ENCODE assay signal across 31 mouse cellular contexts in genomic region chr2:71462553-71462952, GRCm38 (mm10). TPM values are rescaled to one million over a fixed set of nuclear protein-coding genes. Genes with fewer than 3 reads are reported as not detected.
DNase-seq lines count a peak whose midpoint lies in the region; ATAC-seq and TF ChIP-seq lines count a peak whose summit lies in the region.
"Had no signal": no experiment of that assay in that cellular context is flagged by ENCODE, and none has a peak within 500 bp of the region (broad histone marks: within the 10 kb centered on the region; RNA-seq: fewer than 3 reads in every experiment).

No protein-coding gene starts in this region.

- TF ChIP-seq CTCF in MEL (IDR thresholded peaks at IDR 0.05 in 2 of 3, conservative IDR thresholded peaks at IDR 0.05 in 1 of 3; ENCODE audit: control insufficient read depth in 1 of 3, insufficient read depth in 1 of 3, low read depth in 2 of 3, low read length in 3 of 3, poor library complexity in 1 of 3, severe bottlenecking in 1 of 3) = no peak

- no peaks in the 10 kb centered on the region for H3K27me3 ChIP-seq in MEL (ENCODE audit: control insufficient read depth in 1 of 2, insufficient read depth in 2 of 2, low read length in 2 of 2)
- H3K27me3 ChIP-seq in liver, embryonic 11.5 days (replicated peaks; ENCODE audit: control insufficient read depth, insufficient read depth, low read length) = no peaks in the 10 kb centered on the region
- H3K27me3 ChIP-seq in liver, embryonic 16.5 days (ENCODE audit: control insufficient read depth, insufficient read depth, low read depth, low read length) = no peaks in the 10 kb centered on the region
- H3K27me3 ChIP-seq: embryonic facial prominence, embryonic 12.5 days; forebrain, embryonic 13.5 days; heart, embryonic 15.5 days; hindbrain, embryonic 15.5 days; limb, embryonic 13.5 days; midbrain, embryonic 15.5 days; neural tube, embryonic 15.5 days; stomach, embryonic 15.5 days had no signal

- H3K4me1 ChIP-seq in MEL (ENCODE audit: control insufficient read depth in 1 of 2, insufficient read depth in 2 of 2, low read length in 2 of 2) = peaks cover 29 to 32% of the 10 kb centered on the region in 2 experiments
- H3K4me1 ChIP-seq in liver, embryonic 11.5 days (replicated peaks; ENCODE audit: control insufficient read depth, insufficient read depth, low read length) = peaks cover 30% of the 10 kb centered on the region
- peaks cover 51% of the 10 kb centered on the region for H3K4me1 ChIP-seq in liver, embryonic 16.5 days (ENCODE audit: control insufficient read depth, low read depth, low read length)
- H3K4me1 ChIP-seq: heart, embryonic 15.5 days; midbrain, embryonic 15.5 days; neural tube, embryonic 15.5 days; stomach, embryonic 15.5 days had no signal

- intact Hi-C loops in left cerebral cortex, postnatal 25 days (cut with DNase I) = no loop called here

- H3K27ac ChIP-seq in MEL (ENCODE audit: control insufficient read depth, low read depth, low read length) = peak overlapping the region; percentile 90
- H3K27ac ChIP-seq in liver, embryonic 11.5 days (ENCODE audit: low read depth, low read length) = peak overlapping the region; percentile 87
- peak overlapping the region; percentile 85 for H3K27ac ChIP-seq in liver, embryonic 16.5 days (ENCODE audit: low read length)
- H3K27ac ChIP-seq: embryonic facial prominence, embryonic 12.5 days; forebrain, embryonic 13.5 days; heart, embryonic 15.5 days; hindbrain, embryonic 15.5 days; limb, embryonic 13.5 days; macrophage; midbrain, embryonic 15.5 days; neural tube, embryonic 15.5 days; stomach, embryonic 15.5 days had no signal

- no peak for ATAC-seq in liver, embryonic 11.5 days (replicated peaks; ENCODE audit: low FRiP score)
- ATAC-seq in liver, embryonic 16.5 days (ENCODE audit: low read depth) = no peak
- ATAC-seq: activated CD4-positive, CD25-positive, alpha-beta regulatory T cell, adult 4 months; forebrain, embryonic 13.5 days; inflammation-experienced regulatory T-cells, adult 6 months; midbrain, embryonic 15.5 days had no signal

- H3K9ac ChIP-seq in MEL (ENCODE audit: control insufficient read depth, low read depth, low read length, poor library complexity, severe bottlenecking) = no peak overlapping the region
- H3K9ac ChIP-seq in liver, embryonic 11.5 days (ENCODE audit: low read depth, low read length) = peak overlapping the region; percentile 57
- H3K9ac ChIP-seq in liver, embryonic 16.5 days (ENCODE audit: low read depth, low read length) = peak overlapping the region; percentile 46
- H3K9ac ChIP-seq: embryonic facial prominence, embryonic 12.5 days; forebrain, embryonic 13.5 days; heart, embryonic 15.5 days; hindbrain, embryonic 15.5 days; limb, embryonic 13.5 days; midbrain, embryonic 15.5 days; neural tube, embryonic 15.5 days; stomach, embryonic 15.5 days had no signal

- H3K4me3 ChIP-seq in MEL (ENCODE audit: control insufficient read depth in 1 of 2, insufficient read depth in 1 of 2, low read depth in 2 of 2, low read length in 2 of 2) = no peak overlapping the region
- H3K4me3 ChIP-seq in liver, embryonic 11.5 days (ENCODE audit: low read depth, low read length) = no peak overlapping the region
- H3K4me3 ChIP-seq in liver, embryonic 16.5 days (ENCODE audit: low read depth, low read length) = no peak overlapping the region
- H3K4me3 ChIP-seq: embryonic facial prominence, embryonic 12.5 days; forebrain, embryonic 13.5 days; heart, embryonic 15.5 days; hindbrain, embryonic 15.5 days; limb, embryonic 13.5 days; midbrain, embryonic 15.5 days; neural tube, embryonic 15.5 days; stomach, embryonic 15.5 days had no signal

- TF ChIP-seq POLR2A in MEL (IDR thresholded peaks at IDR 0.05; ENCODE audit: control insufficient read depth in 1 of 2, insufficient read depth in 1 of 2, low read depth in 1 of 2, low read length in 2 of 2, poor library complexity in 1 of 2) = no peak

- WGBS in liver, embryonic 11.5 days = 57% methylated on average over 3 of the region's 3 CpGs
- 43% methylated on average over 3 of the region's 3 CpGs for WGBS in liver, embryonic 16.5 days (ENCODE audit: insufficient replicate concordance)

- TF ChIP-seq EP300 in MEL (IDR thresholded peaks at IDR 0.05; ENCODE audit: low read depth in 1 of 2, low read length in 2 of 2) = no peak; a peak in 1 of 4 replicates

- H3K79me2 ChIP-seq in MEL (ENCODE audit: control insufficient read depth, insufficient read depth, low read length, poor library complexity) = peaks cover 2% of the 10 kb centered on the region

- peak; percentile 25 for DNase-seq in heart, adult 11 months
- DNase-seq in heart, postnatal 4 days = no peak
- DNase-seq in MEL (ENCODE audit: low read depth, low spot score) = peak; percentile 33
- DNase-seq in liver, embryonic 11.5 days (ENCODE audit: low spot score) = no peak
- no peak for DNase-seq in cerebellum, postnatal 10 days
- DNase-seq in left cerebral cortex, postnatal 25 days (ENCODE audit: low spot score in 2 of 2) = no peak
- DNase-seq: adrenal gland, adult 2 months; adrenal gland, postnatal 36 days; cerebellum, adult 11 months; cerebellum, adult 9-10 months; embryo, embryonic 11 days; gastrocnemius, postnatal 14 days; heart, adult 18-20 months; kidney, adult 11 months; kidney, postnatal 14 days; lung, adult 2 months; lung, postnatal 10 days; retina, postnatal 1 day; right cerebral cortex, postnatal 25 days had no signal

- TF ChIP-seq RAD21 in MEL (IDR thresholded peaks at IDR 0.05; ENCODE audit: low read depth, low read length) = no peak

- 0 out of 2 replicates have a peak overlapping the region, but pooled peaks have one; percentile 8 for H3K4me2 ChIP-seq in liver, embryonic 11.5 days
- peak overlapping the region; percentile 64 for H3K4me2 ChIP-seq in liver, embryonic 16.5 days (ENCODE audit: low read depth, low read length)
- H3K4me2 ChIP-seq: embryonic facial prominence, embryonic 12.5 days; forebrain, embryonic 13.5 days; heart, embryonic 15.5 days; hindbrain, embryonic 15.5 days; limb, embryonic 13.5 days; midbrain, embryonic 15.5 days; neural tube, embryonic 15.5 days; stomach, embryonic 15.5 days had no signal

- peaks cover 0 to 35% of the 10 kb centered on the region in 2 experiments; a peak in 2 of 4 replicates for H3K36me3 ChIP-seq in MEL (ENCODE audit: control insufficient read depth in 1 of 2, insufficient read depth in 2 of 2, low read length in 2 of 2)
- no peaks in the 10 kb centered on the region for H3K36me3 ChIP-seq in liver, embryonic 11.5 days (ENCODE audit: control insufficient read depth, insufficient read depth, low read length)
- H3K36me3 ChIP-seq in liver, embryonic 16.5 days (ENCODE audit: control insufficient read depth, insufficient read depth) = no peaks in the 10 kb centered on the region
- H3K36me3 ChIP-seq: embryonic facial prominence, embryonic 12.5 days; heart, embryonic 15.5 days; hindbrain, embryonic 15.5 days; limb, embryonic 13.5 days; midbrain, embryonic 15.5 days; neural tube, embryonic 15.5 days; stomach, embryonic 15.5 days had no signal

- no peaks in the 10 kb centered on the region for H3K9me3 ChIP-seq in MEL (replicated peaks; ENCODE audit: insufficient read depth, low read length)
- H3K9me3 ChIP-seq in liver, embryonic 11.5 days (ENCODE audit: control insufficient read depth, low read length) = no peaks in the 10 kb centered on the region
- no peaks in the 10 kb centered on the region for H3K9me3 ChIP-seq in liver, embryonic 16.5 days (replicated peaks; ENCODE audit: control insufficient read depth, low read length)
- H3K9me3 ChIP-seq: embryonic facial prominence, embryonic 12.5 days; forebrain, embryonic 13.5 days; heart, embryonic 15.5 days; hindbrain, embryonic 15.5 days; limb, embryonic 13.5 days; midbrain, embryonic 15.5 days; neural tube, embryonic 15.5 days; stomach, embryonic 15.5 days had no signal

TF ChIP-seq in MEL, 35 proteins besides CTCF, POLR2A, EP300 and RAD21:
- TF ChIP-seq MAZ (IDR thresholded peaks at IDR 0.05; ENCODE audit: low read depth, low read length) = no peak
- no peak for TF ChIP-seq SMC3 (IDR thresholded peaks at IDR 0.05; ENCODE audit: low read depth, low read length)
- TF ChIP-seq ZNF384 (IDR thresholded peaks at IDR 0.05; ENCODE audit: low read depth, low read length) = no peak
- TF ChIP-seq KAT2A (conservative IDR thresholded peaks at IDR 0.05; ENCODE audit: low read depth, low read length) = no peak
- no peak for TF ChIP-seq ELF1 (IDR thresholded peaks at IDR 0.05; ENCODE audit: low read depth, low read length)
- no peak for TF ChIP-seq MXI1 (IDR thresholded peaks at IDR 0.05; ENCODE audit: low read depth, low read length)
- TF ChIP-seq NELFE (IDR thresholded peaks at IDR 0.05; ENCODE audit: low read depth, low read length) = no peak
- no peak for TF ChIP-seq TAL1 (IDR thresholded peaks at IDR 0.05; ENCODE audit: low read length)
- no peak for TF ChIP-seq GABPA (IDR thresholded peaks at IDR 0.05; ENCODE audit: low read depth, low read length)
- TF ChIP-seq UBTF (IDR thresholded peaks at IDR 0.05; ENCODE audit: borderline replicate concordance, insufficient read depth, low read depth, low read length) = no peak
- no peak for TF ChIP-seq SIN3A (IDR thresholded peaks at IDR 0.05; ENCODE audit: low read length)

RNA-seq across cellular contexts. Expression of gene Metap1d, which starts 9.5 kb away (rescaled TPM):
- total RNA-seq in heart, postnatal 4 days (2021) = 10 to 100 TPM; 35.1 to 37.1 TPM
- total RNA-seq in MEL (2012; rRNA removed) = 14.4 and 19.5 TPM in 2 replicates
- polyA plus RNA-seq in MEL (2012; ENCODE audit: insufficient read depth in 1 of 2, insufficient read length in 2 of 2, low read depth in 1 of 2, low replicate concordance in 2 of 2, missing spikeins in 1 of 2) = 10 to 100 TPM in 1 of 2 experiments, not detected in 1; 28.5 TPM
- polyA plus RNA-seq in liver, embryonic 11.5 days (2014; fragmentation: Nextera tagmentation; extraction: Ambion mirVana) = 35.7 and 37.7 TPM in 2 replicates
- 22.8 and 24.9 TPM in 2 replicates for polyA plus RNA-seq in liver, embryonic 16.5 days (2015; fragmentation: Nextera tagmentation; extraction: Ambion mirVana)
- total RNA-seq in left cerebral cortex, postnatal 25 days (2021) = 10 to 100 TPM; 14.8 to 18.9 TPM

Comparison
In these comparisons a context has a peak if more than half of its experiments do, and no peak if none do; other contexts are left out.
1. DNase-seq: peak in heart, adult 11 months (single experiment) and MEL (single experiment); none in heart, postnatal 4 days (single experiment), liver, embryonic 11.5 days (single experiment), cerebellum, postnatal 10 days (0 of 2) and left cerebral cortex, postnatal 25 days (0 of 2).
2. Peak in every context shown above with its lines, with median percentiles within 50 percentile points of each other: H3K27ac ChIP-seq.